Mouse (Mus musculus) MEL (cell line): ENCODE results near the gene Rasgrp1. TPM values are rescaled to one million over a fixed set of nuclear protein-coding genes. Genes with fewer than 3 reads are reported as not detected.

Experiments
- DNase-seq: peaks from one replicate; pipeline ENCODE4 v3.0.0; 2011; ENCODE audit warnings: low read depth, low spot score
- H3K27ac ChIP-seq: 2 replicates; pipeline ENCODE4 v1.5.1; 2012; ENCODE audit warnings: low read depth, mild to moderate bottlenecking, control low read depth, low read length, moderate library complexity; ENCODE audit not compliant: control insufficient read depth
- H3K27me3 ChIP-seq, 2 experiments: fragments of 150-350 bp in 1 of 2; sonication (generic) in 1 of 2; 2 replicates each; pipeline ENCODE4 v1.6.1; 2012; ENCODE audit warnings: low read length in 2 of 2, mild to moderate bottlenecking in 2 of 2, improper control_type of control experiment in 1 of 2, moderate library complexity in 1 of 2; ENCODE audit not compliant: insufficient read depth in 2 of 2, control insufficient read depth in 1 of 2
- H3K36me3 ChIP-seq, 2 experiments: 2 replicates each; pipeline ENCODE4 v1.6.1; 2012 to 2014; ENCODE audit warnings: low read length in 2 of 2, improper control_type of control experiment in 1 of 2, inconsistent platforms in 1 of 2, mild to moderate bottlenecking in 1 of 2; ENCODE audit not compliant: insufficient read depth in 2 of 2, control insufficient read depth in 1 of 2
- H3K4me1 ChIP-seq, 2 experiments: fragments of 150-350 bp in 1 of 2; sonication (generic) in 1 of 2; 2 replicates each; pipeline ENCODE4 v1.6.1; 2012; ENCODE audit warnings: low read length in 2 of 2, improper control_type of control experiment in 1 of 2, mild to moderate bottlenecking in 1 of 2; ENCODE audit not compliant: insufficient read depth in 2 of 2, control insufficient read depth in 1 of 2
- H3K4me3 ChIP-seq, 2 experiments: fragments of 150-350 bp in 1 of 2; sonication (generic) in 1 of 2; 2 replicates each; pipeline ENCODE4 v1.5.1; 2012; ENCODE audit warnings: low read depth in 2 of 2, low read length in 2 of 2, mild to moderate bottlenecking in 2 of 2, moderate library complexity in 2 of 2, control low read depth in 1 of 2, improper control_type of control experiment in 1 of 2; ENCODE audit not compliant: control insufficient read depth in 1 of 2, insufficient read depth in 1 of 2
- H3K79me2 ChIP-seq: 2 replicates; pipeline ENCODE4 v1.6.1; 2012; ENCODE audit warnings: mild to moderate bottlenecking, low read length, moderate library complexity; ENCODE audit not compliant: control insufficient read depth, poor library complexity, insufficient read depth
- H3K9ac ChIP-seq: 2 replicates; pipeline ENCODE4 v1.6.1; 2012; ENCODE audit warnings: low read depth, mild to moderate bottlenecking, control low read depth, low read length, moderate library complexity; ENCODE audit not compliant: control insufficient read depth, poor library complexity, severe bottlenecking
- H3K9me3 ChIP-seq: fragments of 150-350 bp; sonication (generic); replicated peaks from 2 replicates; pipeline ENCODE4 v1.6.1; 2012; ENCODE audit warnings: mild to moderate bottlenecking, low read length, improper control_type of control experiment, moderate library complexity; ENCODE audit not compliant: insufficient read depth
- CHD1 ChIP-seq: IDR thresholded peaks from 2 replicates; pipeline ENCODE4 v1.6.1; 2012; ENCODE audit warnings: low read depth, mild to moderate bottlenecking, inconsistent platforms, low read length, improper control_type of control experiment
- ELF1 ChIP-seq: IDR thresholded peaks from 2 replicates; pipeline ENCODE4 v1.6.1; 2014; ENCODE audit warnings: low read depth, mild to moderate bottlenecking, inconsistent platforms, low read length, improper control_type of control experiment, moderate library complexity
- ETS1 ChIP-seq: IDR thresholded peaks from 2 replicates; pipeline ENCODE4 v1.6.1; 2012; ENCODE audit warnings: low read depth, mild to moderate bottlenecking, inconsistent platforms, low read length, improper control_type of control experiment, moderate library complexity
- HCFC1 ChIP-seq: IDR thresholded peaks from 2 replicates; pipeline ENCODE4 v1.6.1; 2012; ENCODE audit warnings: low read depth, mild to moderate bottlenecking, inconsistent platforms, low read length, improper control_type of control experiment, moderate library complexity
- JUND ChIP-seq: IDR thresholded peaks from 2 replicates; pipeline ENCODE4 v1.6.1; 2011; ENCODE audit warnings: low read depth, mild to moderate bottlenecking, improper control_type of control experiment, low read length
- MXI1 ChIP-seq: IDR thresholded peaks from 2 replicates; pipeline ENCODE4 v1.6.1; 2011; ENCODE audit warnings: mild to moderate bottlenecking, low read depth, low read length, improper control_type of control experiment
- MYB ChIP-seq: IDR thresholded peaks from 2 replicates; pipeline ENCODE4 v1.6.1; 2011; ENCODE audit warnings: mild to moderate bottlenecking, low read depth, low read length, improper control_type of control experiment
- MYC ChIP-seq: IDR thresholded peaks from 2 replicates; pipeline ENCODE4 v1.6.1; 2011; ENCODE audit warnings: low read depth, mild to moderate bottlenecking, low read length, improper control_type of control experiment, moderate library complexity
- NELFE ChIP-seq: IDR thresholded peaks from 2 replicates; pipeline ENCODE4 v1.6.1; 2011; ENCODE audit warnings: low read depth, low read length, improper control_type of control experiment
- POLR2A ChIP-seq, 2 experiments: IDR thresholded peaks; 2 replicates each; pipeline ENCODE4 v1.6.1; 2011 to 2012; ENCODE audit warnings: low read length in 2 of 2, mild to moderate bottlenecking in 2 of 2, control low read depth in 1 of 2, improper control_type of control experiment in 1 of 2, low read depth in 1 of 2, moderate library complexity in 1 of 2; ENCODE audit not compliant: control insufficient read depth in 1 of 2, insufficient read depth in 1 of 2, poor library complexity in 1 of 2
- SMC3 ChIP-seq: IDR thresholded peaks from 2 replicates; pipeline ENCODE4 v1.6.1; 2011; ENCODE audit warnings: low read depth, low read length, improper control_type of control experiment
- TCF12 ChIP-seq: IDR thresholded peaks from 2 replicates; pipeline ENCODE4 v1.6.1; 2014; ENCODE audit warnings: low read depth, mild to moderate bottlenecking, inconsistent platforms, low read length, improper control_type of control experiment, moderate library complexity
- UBTF ChIP-seq: IDR thresholded peaks from 2 replicates; pipeline ENCODE4 v1.6.1; 2012; ENCODE audit warnings: low read depth, mild to moderate bottlenecking, inconsistent platforms, low read length, improper control_type of control experiment, moderate library complexity, borderline replicate concordance; ENCODE audit not compliant: insufficient read depth
- USF2 ChIP-seq, 2 experiments: IDR thresholded peaks; 2 replicates each; pipeline ENCODE4 v1.6.1; 2011 to 2012; ENCODE audit warnings: improper control_type of control experiment in 2 of 2, low read length in 2 of 2, borderline replicate concordance in 1 of 2, inconsistent platforms in 1 of 2, low read depth in 1 of 2, mild to moderate bottlenecking in 1 of 2; ENCODE audit not compliant: insufficient read depth in 1 of 2
- ZNF384 ChIP-seq: IDR thresholded peaks from 2 replicates; pipeline ENCODE4 v1.6.1; 2012; ENCODE audit warnings: low read depth, mild to moderate bottlenecking, inconsistent platforms, low read length, improper control_type of control experiment
- polyA plus RNA-seq, 2 experiments: library from polyadenylated mRNA; stranded (reverse) in 1 of 2; unstranded in 1 of 2; fragments of >175 nt in 1 of 2; fragments of >200 nt in 1 of 2; gene quantifications; 2 replicates each; pipeline versions ENCODE4 v1.2.1 to v1.2.4; 2012; ENCODE audit warnings: low replicate concordance in 2 of 2, low read depth in 1 of 2; ENCODE audit not compliant: insufficient read length in 2 of 2, insufficient read depth in 1 of 2, missing spikeins in 1 of 2
- total RNA-seq: library from RNA; depleted of rRNA; stranded (reverse); fragments of 300-350 nt; gene quantifications from 2 replicates; pipeline ENCODE4 v1.2.3, GENCODE M21; 2012

Rasgrp1 gene
- total and polyA plus RNA-seq, 3 experiments = not detected

DNA sequence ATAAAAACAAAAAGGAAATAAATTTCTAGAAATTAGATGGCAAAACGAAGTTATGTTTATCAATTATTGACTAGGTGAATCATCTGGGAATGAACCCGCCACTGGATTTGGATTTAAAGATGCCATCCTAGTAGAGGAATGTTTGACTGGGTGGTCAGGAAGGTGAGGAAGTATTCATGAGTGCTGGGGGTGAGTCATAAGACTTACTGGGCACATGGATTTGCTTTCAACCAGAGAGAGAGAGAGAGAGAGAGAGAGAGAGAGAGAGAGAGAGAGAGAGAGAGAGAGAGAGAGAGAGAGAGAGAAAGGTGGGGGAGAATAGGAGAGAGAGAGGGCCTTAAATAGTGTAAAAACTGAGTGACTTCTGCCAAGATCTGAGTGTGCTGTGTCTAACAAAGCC is 87.4 kb downstream of the Rasgrp1 start:
- H3K9me3 ChIP-seq = no peaks in the 10 kb centered on the region
- no peak for DNase-seq
- H3K36me3 ChIP-seq = peaks cover 0 to 27% of the 10 kb centered on the region in 2 experiments; a peak in 3 of 4 replicates
- peaks cover 9 to 10% of the 10 kb centered on the region in 2 experiments for H3K4me1 ChIP-seq
- H3K79me2 ChIP-seq = peaks cover 44% of the 10 kb centered on the region
- H3K9ac ChIP-seq = no peak overlapping the region
- no peaks in the 10 kb centered on the region for H3K27me3 ChIP-seq
- H3K27ac ChIP-seq = no peak overlapping the region
- H3K4me3 ChIP-seq = no peak overlapping the region
- peak; percentile 58; the same call in 1 of the 2 replicates for TF ChIP-seq JUND
- no peak for TF ChIP-seq MYC

DNA sequence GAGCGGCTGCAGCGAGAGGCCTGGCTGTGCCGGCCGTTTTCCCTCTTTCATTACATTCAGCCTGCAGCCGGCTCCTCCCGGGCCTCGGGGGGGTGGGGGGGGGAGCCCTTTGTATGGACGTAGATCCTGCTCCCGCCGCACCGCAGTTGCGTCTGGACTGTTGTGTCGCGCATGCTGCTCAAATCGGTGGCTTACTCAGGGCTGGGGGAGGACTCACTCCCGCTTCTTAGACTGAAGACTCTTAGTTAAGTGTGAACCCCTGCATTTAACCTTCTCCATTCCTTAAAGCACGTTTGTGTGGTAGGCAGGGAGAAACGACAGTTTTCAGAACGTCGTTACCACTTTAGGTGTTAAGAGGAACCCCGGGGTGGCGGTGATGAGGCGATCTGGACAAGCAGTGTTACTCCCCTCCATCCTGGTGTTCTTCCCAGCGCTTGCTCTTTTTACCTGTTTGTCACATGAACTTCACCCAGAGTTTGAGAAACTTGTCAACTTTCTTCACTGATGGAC is 92.7 kb downstream of the Rasgrp1 start:
- peaks cover 43% of the 10 kb centered on the region for H3K79me2 ChIP-seq
- DNase-seq = no peak
- no peaks in the 10 kb centered on the region; a peak in 1 of 4 replicates for H3K4me1 ChIP-seq
- H3K27me3 ChIP-seq = no peaks in the 10 kb centered on the region
- TF ChIP-seq NELFE (no peak), UBTF (no peak), SMC3 (no peak), TCF12 (no peak), MYB (no peak), ETS1 (no peak), MXI1 (no peak), HCFC1 (no peak), ELF1 (no peak), CHD1 (no peak), POLR2A (IDR thresholded peaks at IDR 0.05; ENCODE audit: control insufficient read depth in 1 of 2, insufficient read depth in 1 of 2, low read depth in 1 of 2, low read length in 2 of 2, poor library complexity in 1 of 2) (no peak), USF2 (IDR thresholded peaks at IDR 0.05; ENCODE audit: borderline replicate concordance in 1 of 2, insufficient read depth in 1 of 2, low read depth in 1 of 2, low read length in 2 of 2) (no peak), ZNF384 (no peak)
- peak overlapping the region; percentile 87 for H3K27ac ChIP-seq
- H3K4me3 ChIP-seq = peak overlapping the region; percentile 84 to 100
- H3K9ac ChIP-seq = peak overlapping the region; percentile 100
- no peaks in the 10 kb centered on the region for H3K9me3 ChIP-seq
- peaks cover 0 to 14% of the 10 kb centered on the region in 2 experiments; a peak in 2 of 4 replicates for H3K36me3 ChIP-seq
